Mouse (Mus musculus) ZHBTc4 (cell line): ENCODE data around the gene Cbarp.

Source experiments
- DNase-seq: peaks from one replicate; pipeline ENCODE4 v3.0.0-alpha.2; 2011; ENCODE audit warnings: low read depth, low spot score

Cbarp gene

GRCm38 (mm10) chr10:80140666-80141035, at the start of gene Cbarp:
Gene Cbarp (minus strand): TSS chr10:80140835.
- DNase-seq: no peak

- peak; percentile 29 for DNase-seq
Measured at GRCm38 (mm10) chr10:80189999-80190398, 49.4 kb upstream of the Cbarp start.

- DNase-seq: no peak
Measured at GRCm38 (mm10) chr10:80188453-80189024, 47.9 kb upstream of the Cbarp start.

GRCm38 (mm10) chr10:80187739-80188138, 47.1 kb upstream of the Cbarp start:
- DNase-seq: no peak

- DNase-seq: peak; percentile 62
Measured at GRCm38 (mm10) chr10:80186649-80187048, 46.0 kb upstream of the Cbarp start.

- no peak for DNase-seq
Measured at GRCm38 (mm10) chr10:80182547-80182946, 41.9 kb upstream of the Cbarp start.

GRCm38 (mm10) chr10:80180823-80181222, 40.2 kb upstream of the Cbarp start:
- DNase-seq: no peak

- DNase-seq: no peak
Measured at GRCm38 (mm10) chr10:80180288-80180687, 39.7 kb upstream of the Cbarp start.

GRCm38 (mm10) chr10:80179068-80180051, 38.7 kb upstream of the Cbarp start, which contains the start of gene Efna2:
Gene Efna2 (plus strand): TSS chr10:80179482.
- peak; percentile 53 for DNase-seq

GRCm38 (mm10) chr10:80177441-80178279, 37.0 kb upstream of the Cbarp start:
- no peak for DNase-seq

- no peak for DNase-seq
Measured at GRCm38 (mm10) chr10:80176270-80176834, 35.7 kb upstream of the Cbarp start.

- peak; percentile 75 for DNase-seq
Measured at GRCm38 (mm10) chr10:80175536-80176269, 35.1 kb upstream of the Cbarp start.

- DNase-seq: peak; percentile 78
Measured at GRCm38 (mm10) chr10:80174705-80175104, 34.1 kb upstream of the Cbarp start.

- DNase-seq: no peak
Measured at GRCm38 (mm10) chr10:80173955-80174640, 33.5 kb upstream of the Cbarp start.

- DNase-seq: no peak
Measured at GRCm38 (mm10) chr10:80173358-80173757, 32.7 kb upstream of the Cbarp start.

GRCm38 (mm10) chr10:80172527-80173292, 32.1 kb upstream of the Cbarp start, which contains the start of gene 1600002K03Rik:
Gene 1600002K03Rik (plus strand): TSS chr10:80172944.
- DNase-seq: peak; percentile 96

GRCm38 (mm10) chr10:80171760-80172526, 31.3 kb upstream of the Cbarp start:
- DNase-seq: no peak

GRCm38 (mm10) chr10:80171252-80171651, 30.6 kb upstream of the Cbarp start:
- DNase-seq: no peak

- DNase-seq: no peak
Measured at GRCm38 (mm10) chr10:80170601-80171021, 30.0 kb upstream of the Cbarp start.
